Mouse (Mus musculus) G1E-ER4 (cell line): Measurements from ENCODE around the gene Kdm2b. TPM values are rescaled to one million over a fixed set of nuclear protein-coding genes. Genes with fewer than 3 reads are reported as not detected.

Source experiments
- GATA1 ChIP-seq: IDR thresholded peaks from one replicate; pipeline ENCODE4 v1.8.0; 2012; ENCODE audit warnings: low read length, inconsistent platforms
- polyA plus RNA-seq: library from polyadenylated mRNA; stranded (reverse); fragments of >175 nt; gene quantifications from 2 replicates; pipeline ENCODE4 v1.2.3, GENCODE M21; 2012

Kdm2b gene
- polyA plus RNA-seq, 1 experiment: 61.6 TPM

GRCm38 (mm10) chr5:122880241-122880980 is 109.2 kb downstream of the Kdm2b start:
- no peak for TF ChIP-seq GATA1

- no peak for TF ChIP-seq GATA1
Measured at GRCm38 (mm10) chr5:122876671-122877070, 113.0 kb downstream of the Kdm2b start.

- TF ChIP-seq GATA1: no peak
Measured at GRCm38 (mm10) chr5:122874359-122874758, 115.3 kb downstream of the Kdm2b start.

- TF ChIP-seq GATA1: no peak
Measured at GRCm38 (mm10) chr5:122873573-122873972, 116.0 kb downstream of the Kdm2b start.

GRCm38 (mm10) chr5:122872626-122873025 is 117.0 kb downstream of the Kdm2b start:
- no peak for TF ChIP-seq GATA1

GRCm38 (mm10) chr5:122863053-122863452 is 126.6 kb downstream of the Kdm2b start:
- TF ChIP-seq GATA1: no peak

GRCm38 (mm10) chr5:122855858-122856257 is 133.8 kb downstream of the Kdm2b start:
- TF ChIP-seq GATA1: no peak

GRCm38 (mm10) chr5:122852611-122853010 is 137.0 kb downstream of the Kdm2b start:
- no peak for TF ChIP-seq GATA1

- no peak for TF ChIP-seq GATA1
Measured at GRCm38 (mm10) chr5:122850319-122851002, 139.2 kb downstream of the Kdm2b start.

- no peak for TF ChIP-seq GATA1
Measured at GRCm38 (mm10) chr5:122849521-122850318, 139.9 kb downstream of the Kdm2b start, which contains the start of gene Rnf34. TSS of gene Rnf34 (plus strand) at chr5:122850048.

GRCm38 (mm10) chr5:122843799-122844198 is 145.8 kb downstream of the Kdm2b start:
- no peak for TF ChIP-seq GATA1

GRCm38 (mm10) chr5:122841126-122841525 is 148.5 kb downstream of the Kdm2b start:
- no peak for TF ChIP-seq GATA1

- TF ChIP-seq GATA1: no peak
Measured at GRCm38 (mm10) chr5:122832996-122833395, 156.6 kb downstream of the Kdm2b start.

- TF ChIP-seq GATA1: no peak
Measured at GRCm38 (mm10) chr5:122832536-122832935, 157.1 kb downstream of the Kdm2b start.

GRCm38 (mm10) chr5:122825099-122825498 is 164.5 kb downstream of the Kdm2b start:
- TF ChIP-seq GATA1: no peak

GRCm38 (mm10) chr5:122824450-122824849 is 165.2 kb downstream of the Kdm2b start:
- no peak for TF ChIP-seq GATA1
